Mouse (Mus musculus): Measurements from ENCODE around the gene Vmn2r124. TPM values are rescaled to one million over a fixed set of nuclear protein-coding genes. Genes with fewer than 3 reads are reported as not detected.
"Not testable (repeated sequence)": the region's sequence is repeated elsewhere in the genome, so short reads cannot be mapped to it uniquely, and the experiment has no call there.

The Vmn2r124 gene
- polyA plus RNA-seq (2014; fragmentation: Nextera tagmentation; extraction: Ambion mirVana): 0.03 TPM in 1 of 2 replicates, not detected in the other

- Histone ChIP-seq H3K27me3 (replicated peaks; ENCODE audit: control insufficient read depth, insufficient read depth, low read length) (no peaks in the 10 kb centered on the region), H3K27ac (replicated peaks; ENCODE audit: low read depth, low read length) (no peak within 1 kb of the TSS), H3K4me3 (ENCODE audit: low read depth, low read length) (no peak within 1 kb of the TSS), H3K4me2 (ENCODE audit: low read depth, low read length) (no peak within 1 kb of the TSS), H3K9me3 (ENCODE audit: control insufficient read depth, low read length) (no peaks in the 10 kb centered on the region), H3K9ac (ENCODE audit: low read depth, low read length) (no peak within 1 kb of the TSS), H3K36me3 (ENCODE audit: control insufficient read depth, insufficient read depth, low read length) (no peaks in the 10 kb centered on the region), H3K4me1 (ENCODE audit: control insufficient read depth, insufficient read depth, low read length) (no peaks in the 10 kb centered on the region)
- no peak for DNase-seq (ENCODE audit: low spot score)
- no peak for ATAC-seq (ENCODE audit: low read depth)
- 47% methylated on average over 2 of the region's 2 CpGs for WGBS
Measured at GRCm38 (mm10) chr17:18049124-18049523, at the start of gene Vmn2r124. Vmn2r124 (plus strand) TSS chr17:18049424.

GRCm38 (mm10) chr17:18004752-18005151 lies 44.5 kb upstream of the Vmn2r124 start:
- WGBS: 89% methylated on average over 1 of the region's 1 CpGs
- no peaks in the 10 kb centered on the region for H3K4me1 ChIP-seq (ENCODE audit: control insufficient read depth, insufficient read depth, low read length)
- no peak overlapping the region for H3K4me2 ChIP-seq (ENCODE audit: low read depth, low read length)
- H3K9ac ChIP-seq (ENCODE audit: low read depth, low read length): no peak overlapping the region
- H3K27ac ChIP-seq (replicated peaks; ENCODE audit: low read depth, low read length): no peak overlapping the region
- H3K4me3 ChIP-seq (ENCODE audit: low read depth, low read length): no peak overlapping the region
- DNase-seq (ENCODE audit: low spot score) (no peak), ATAC-seq (ENCODE audit: low read depth) (no peak)
- no peaks in the 10 kb centered on the region for H3K9me3 ChIP-seq (ENCODE audit: control insufficient read depth, low read length)
- H3K36me3 ChIP-seq (ENCODE audit: control insufficient read depth, insufficient read depth, low read length): no peaks in the 10 kb centered on the region
- no peaks in the 10 kb centered on the region for H3K27me3 ChIP-seq (replicated peaks; ENCODE audit: control insufficient read depth, insufficient read depth, low read length)

GRCm38 (mm10) chr17:18021433-18021832 lies 27.8 kb upstream of the Vmn2r124 start, which contains the start of gene Fpr-rs4:
Fpr-rs4 (plus strand) TSS chr17:18021733.
- H3K36me3 ChIP-seq (ENCODE audit: control insufficient read depth, insufficient read depth, low read length): no peaks in the 10 kb centered on the region
- DNase-seq (ENCODE audit: low spot score): no peak
- 53% methylated on average over 2 of the region's 2 CpGs for WGBS
- H3K4me1 ChIP-seq (ENCODE audit: control insufficient read depth, insufficient read depth, low read length): no peaks in the 10 kb centered on the region
- H3K4me3 ChIP-seq (ENCODE audit: low read depth, low read length): no peak within 1 kb of the TSS
- ATAC-seq (ENCODE audit: low read depth): no peak
- H3K27ac ChIP-seq (replicated peaks; ENCODE audit: low read depth, low read length): no peak within 1 kb of the TSS
- H3K9ac ChIP-seq (ENCODE audit: low read depth, low read length): no peak within 1 kb of the TSS
- H3K4me2 ChIP-seq (ENCODE audit: low read depth, low read length): no peak within 1 kb of the TSS
- no peaks in the 10 kb centered on the region for H3K27me3 ChIP-seq (replicated peaks; ENCODE audit: control insufficient read depth, insufficient read depth, low read length)
- H3K9me3 ChIP-seq (ENCODE audit: control insufficient read depth, low read length): no peaks in the 10 kb centered on the region

- not testable (repeated sequence) for H3K4me1 ChIP-seq (ENCODE audit: control insufficient read depth, insufficient read depth, low read length); ATAC-seq (ENCODE audit: low read depth); H3K9me3 ChIP-seq (ENCODE audit: control insufficient read depth, low read length); H3K4me3 ChIP-seq (ENCODE audit: low read depth, low read length); H3K36me3 ChIP-seq (ENCODE audit: control insufficient read depth, insufficient read depth, low read length); H3K27ac ChIP-seq (replicated peaks; ENCODE audit: low read depth, low read length); H3K27me3 ChIP-seq (replicated peaks; ENCODE audit: control insufficient read depth, insufficient read depth, low read length); H3K9ac ChIP-seq (ENCODE audit: low read depth, low read length); H3K4me2 ChIP-seq (ENCODE audit: low read depth, low read length); DNase-seq (ENCODE audit: low spot score)
Measured at GRCm38 (mm10) chr17:18084716-18085115, 35.5 kb downstream of the Vmn2r124 start, which contains the start of gene Vmn2r91. Vmn2r91 (plus strand) TSS chr17:18085016.

GRCm38 (mm10) chr17:18095626-18096025 lies 46.4 kb downstream of the Vmn2r124 start:
- DNase-seq (ENCODE audit: low spot score); H3K9ac ChIP-seq (ENCODE audit: low read depth, low read length); H3K4me1 ChIP-seq (ENCODE audit: control insufficient read depth, insufficient read depth, low read length); H3K36me3 ChIP-seq (ENCODE audit: control insufficient read depth, insufficient read depth, low read length); H3K4me3 ChIP-seq (ENCODE audit: low read depth, low read length); H3K27ac ChIP-seq (replicated peaks; ENCODE audit: low read depth, low read length); H3K27me3 ChIP-seq (replicated peaks; ENCODE audit: control insufficient read depth, insufficient read depth, low read length); H3K4me2 ChIP-seq (ENCODE audit: low read depth, low read length); H3K9me3 ChIP-seq (ENCODE audit: control insufficient read depth, low read length); ATAC-seq (ENCODE audit: low read depth): not testable (repeated sequence)
- WGBS: 53% methylated on average over 1 of the region's 1 CpGs

GRCm38 (mm10) chr17:18102265-18102664 lies 53.0 kb downstream of the Vmn2r124 start:
- not testable (repeated sequence) for DNase-seq (ENCODE audit: low spot score); H3K4me3 ChIP-seq (ENCODE audit: low read depth, low read length); H3K4me2 ChIP-seq (ENCODE audit: low read depth, low read length); H3K9me3 ChIP-seq (ENCODE audit: control insufficient read depth, low read length); H3K27ac ChIP-seq (replicated peaks; ENCODE audit: low read depth, low read length); H3K4me1 ChIP-seq (ENCODE audit: control insufficient read depth, insufficient read depth, low read length); H3K36me3 ChIP-seq (ENCODE audit: control insufficient read depth, insufficient read depth, low read length); H3K9ac ChIP-seq (ENCODE audit: low read depth, low read length); ATAC-seq (ENCODE audit: low read depth); H3K27me3 ChIP-seq (replicated peaks; ENCODE audit: control insufficient read depth, insufficient read depth, low read length)
- WGBS: 83% methylated on average over 3 of the region's 3 CpGs

Other genes starting within 250 kb of the Vmn2r124 start
- 15.6 and 20.3 TPM in 2 replicates for gene Spaca6, start 222.3 kb upstream of the Vmn2r124 start, polyA plus RNA-seq (2014; fragmentation: Nextera tagmentation; extraction: Ambion mirVana)
- gene Has1, start 194.2 kb upstream of the Vmn2r124 start, polyA plus RNA-seq (2014; fragmentation: Nextera tagmentation; extraction: Ambion mirVana): 1.0 and 1.7 TPM in 2 replicates
- gene Fpr1, start 165.5 kb upstream of the Vmn2r124 start, polyA plus RNA-seq (2014; fragmentation: Nextera tagmentation; extraction: Ambion mirVana): 0.30 and 0.89 TPM in 2 replicates
- 0.34 and 1.1 TPM in 2 replicates for gene Fpr2, start 161.6 kb upstream of the Vmn2r124 start, polyA plus RNA-seq (2014; fragmentation: Nextera tagmentation; extraction: Ambion mirVana)
- gene Fpr3, start 161.6 kb upstream of the Vmn2r124 start, polyA plus RNA-seq (2014; fragmentation: Nextera tagmentation; extraction: Ambion mirVana): not detected in 2 replicates
- gene Fpr-rs4, start 27.7 kb upstream of the Vmn2r124 start, polyA plus RNA-seq (2014; fragmentation: Nextera tagmentation; extraction: Ambion mirVana): not detected in 2 replicates
- gene Vmn2r91, start 35.6 kb downstream of the Vmn2r124 start, polyA plus RNA-seq (2014; fragmentation: Nextera tagmentation; extraction: Ambion mirVana): not detected in 2 replicates
- gene Vmn2r92, start 102.5 kb downstream of the Vmn2r124 start, polyA plus RNA-seq (2014; fragmentation: Nextera tagmentation; extraction: Ambion mirVana): not detected in 2 replicates
- not detected in 2 replicates for gene Vmn2r94, start 228.3 kb downstream of the Vmn2r124 start, polyA plus RNA-seq (2014; fragmentation: Nextera tagmentation; extraction: Ambion mirVana)
- gene Vmn2r93, start 248.7 kb downstream of the Vmn2r124 start, polyA plus RNA-seq (2014; fragmentation: Nextera tagmentation; extraction: Ambion mirVana): not detected in 2 replicates

Data from embryonic facial prominence, embryonic 14.5 days (tissue).